Mouse (Mus musculus) left cerebral cortex, postnatal 14 days (tissue): ENCODE data around the gene Kdm4d. TPM values are rescaled to one million over a fixed set of nuclear protein-coding genes. Genes with fewer than 3 reads are reported as not detected.
"Not testable (repeated sequence)": the region's sequence is repeated elsewhere in the genome, so short reads cannot be mapped to it uniquely, and the experiment has no call there.

Experiments
- DNase-seq, 2 experiments: peaks; one replicate each; pipeline ENCODE4 v3.0.0; 2021 to 2022; ENCODE audit warnings: low spot score in 2 of 2, mixed read lengths in 1 of 2
- intact Hi-C: fragments of 180-260 bp; cut with DNase I; formaldehyde crosslinking; loops from one replicate; pipeline ENCODE4 v1.15.1; 2025
- total RNA-seq, 2 experiments: library from RNA; stranded (reverse); gene quantifications; 2 replicates each; pipeline ENCODE4 v1.2.3; 2021

Kdm4d gene
- total RNA-seq, 2 experiments from 2014 or later: 1.4 to 1.6 TPM

GRCm38 (mm10) chr9:14463668-14464067, 36.6 kb downstream of the Kdm4d start:
- intact Hi-C loops, DNase-seq: not testable (repeated sequence)

GRCm38 (mm10) chr9:14462536-14462935, 37.7 kb downstream of the Kdm4d start:
- intact Hi-C loops, DNase-seq: not testable (repeated sequence)

- DNase-seq: no peak
- intact Hi-C loops: no loop called here
Measured at GRCm38 (mm10) chr9:14456320-14456719, 44.0 kb downstream of the Kdm4d start.

GRCm38 (mm10) chr9:14451120-14451519, 49.2 kb downstream of the Kdm4d start:
- DNase-seq, intact Hi-C loops: not testable (repeated sequence)

- DNase-seq, intact Hi-C loops: not testable (repeated sequence)
Measured at GRCm38 (mm10) chr9:14447086-14447485, 53.2 kb downstream of the Kdm4d start.

GRCm38 (mm10) chr9:14440347-14440746, 59.9 kb downstream of the Kdm4d start:
- intact Hi-C loops: no loop called here
- DNase-seq: peak in 1 of 2 experiments; percentile 2

GRCm38 (mm10) chr9:14433252-14433939, 66.9 kb downstream of the Kdm4d start:
- intact Hi-C loops: no loop called here
- no peak for DNase-seq

Other genes with a start within 250 kb of the Kdm4d start
- gene Sesn3, start 225.4 kb downstream of the Kdm4d start, total RNA-seq: 10 to 100 TPM; 88.7 to 97.8 TPM
- gene Endod1, start 119.0 kb downstream of the Kdm4d start, total RNA-seq: 10 to 100 TPM; 46.4 to 47.2 TPM
- 10 to 100 TPM; 75.2 to 79.1 TPM for gene Cwc15, start 135 bp upstream of the Kdm4d start, total RNA-seq
- 10 to 100 TPM; 12.9 to 15.8 TPM for gene Amotl1, start 144.6 kb upstream of the Kdm4d start, total RNA-seq
- gene Piwil4, start 240.3 kb upstream of the Kdm4d start, total RNA-seq: not detected